Mouse (Mus musculus): ENCODE data around the gene Hint3.
A peak's percentile ranks its signal among the peaks of the same experiment; 100 is the strongest.

Gene Hint3

GRCm38 (mm10) chr10:30587037-30587436 is 42.4 kb downstream of the Hint3 start:
- DNase-seq = peak; percentile 10

- no peak for DNase-seq
Measured at GRCm38 (mm10) chr10:30585691-30586090, 43.7 kb downstream of the Hint3 start.

- no peak for DNase-seq
Measured at GRCm38 (mm10) chr10:30577670-30578280, 51.7 kb downstream of the Hint3 start.

GRCm38 (mm10) chr10:30566364-30566763 is 63.1 kb downstream of the Hint3 start:
- no peak for DNase-seq

GRCm38 (mm10) chr10:30564651-30565050 is 64.8 kb downstream of the Hint3 start:
- no peak for DNase-seq
